Mouse (Mus musculus) heart, embryonic 15.5 days (tissue): Measurements from ENCODE around the gene Smpdl3b. TPM values are rescaled to one million over a fixed set of nuclear protein-coding genes. Genes with fewer than 3 reads are reported as not detected.
"Not testable (repeated sequence)": the region's sequence is repeated elsewhere in the genome, so short reads cannot be mapped to it uniquely, and the experiment has no call there.

Experiments
- ATAC-seq: fragments of 200-750 bp; cut with Nextera tagmentation; replicated peaks from 2 replicates; pipeline ENCODE4 v1.8.0; 2017; ENCODE audit warnings: low read depth, moderate TSS enrichment; ENCODE audit not compliant: insufficient number of reproducible peaks, insufficient read depth, low FRiP score
- H3K27ac ChIP-seq: fragments of 300-500 bp; sonication (generic); 2 replicates; pipeline ENCODE4 v1.5.1; 2015; ENCODE audit warnings: mild to moderate bottlenecking, inconsistent platforms
- H3K27me3 ChIP-seq: fragments of 300-500 bp; sonication (generic); 2 replicates; pipeline ENCODE4 v1.6.1; 2015; ENCODE audit warnings: inconsistent platforms
- H3K36me3 ChIP-seq: fragments of 300-500 bp; sonication (generic); 2 replicates; pipeline ENCODE4 v1.6.1; 2015; ENCODE audit warnings: mild to moderate bottlenecking, inconsistent platforms
- H3K4me1 ChIP-seq: fragments of 300-500 bp; sonication (generic); replicated peaks from 2 replicates; pipeline ENCODE4 v1.6.1; 2015; ENCODE audit warnings: inconsistent platforms
- H3K4me2 ChIP-seq: fragments of 300-500 bp; sonication (generic); 2 replicates; pipeline ENCODE4 v1.6.1; 2015; ENCODE audit warnings: inconsistent platforms, mild to moderate bottlenecking, moderate library complexity
- H3K4me3 ChIP-seq: fragments of 300-500 bp; sonication (generic); 2 replicates; pipeline ENCODE4 v1.5.1; 2015; ENCODE audit warnings: mild to moderate bottlenecking, inconsistent platforms
- H3K9ac ChIP-seq: fragments of 300-500 bp; sonication (generic); 2 replicates; pipeline ENCODE4 v1.6.1; 2015; ENCODE audit warnings: mild to moderate bottlenecking, inconsistent platforms
- H3K9me3 ChIP-seq: fragments of 300-500 bp; sonication (generic); replicated peaks from 2 replicates; pipeline ENCODE4 v1.6.1; 2016; ENCODE audit warnings: inconsistent platforms
- WGBS: fragments of 180-500 bp; shearing (Covaris S2); methylation state at CpG from one replicate; pipeline ENCODE4 v1.1.7; 2015; ENCODE audit warnings: mixed read lengths; 5-methylcytosine and 5-hydroxymethylcytosine counted together
- polyA plus RNA-seq: library from polyadenylated mRNA; unstranded; fragments of >200 nt; fragmentation: Nextera tagmentation; extraction: Ambion mirVana; gene quantifications from 2 replicates; pipeline ENCODE4 v1.2.1, GENCODE M21; 2015

Smpdl3b gene
- polyA plus RNA-seq, 1 experiment from 2014 or later = 3.5 TPM

DNA sequence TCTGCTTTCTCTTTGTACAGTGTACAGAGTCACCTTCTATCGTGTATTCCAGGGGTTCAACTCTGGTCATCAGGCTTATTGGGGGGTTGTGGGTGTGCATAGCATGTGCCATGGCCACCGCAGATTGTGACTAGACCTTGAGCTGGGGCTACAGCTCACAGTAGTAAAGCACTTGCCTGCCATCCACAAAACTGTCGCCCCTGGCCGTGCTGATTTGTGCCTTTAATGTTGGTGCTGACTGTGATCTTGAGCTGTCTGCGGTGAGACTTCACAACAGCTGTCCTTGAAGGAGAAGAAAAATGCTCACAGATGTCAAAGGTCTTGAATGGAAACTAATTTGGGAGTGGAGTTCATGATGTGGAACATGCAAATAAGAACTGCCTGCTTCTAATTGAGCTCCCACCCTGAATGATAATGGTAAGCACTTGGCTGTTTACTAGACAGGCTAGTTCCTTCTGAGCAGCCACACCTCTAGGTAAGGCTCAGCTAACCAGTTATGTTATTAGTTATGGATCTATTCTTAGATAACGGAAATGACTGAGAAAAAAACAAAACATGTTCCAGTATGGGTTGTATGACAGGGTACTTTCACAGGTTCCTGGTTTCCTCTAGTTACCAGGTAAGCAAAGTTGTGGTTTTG lies 21.6 kb upstream of the Smpdl3b start:
- Histone ChIP-seq H3K4me1 (no peaks in the 10 kb centered on the region), H3K27me3 (no peaks in the 10 kb centered on the region), H3K4me3 (no peak overlapping the region), H3K27ac (no peak overlapping the region), H3K9ac (no peak overlapping the region), H3K9me3 (no peaks in the 10 kb centered on the region), H3K36me3 (peaks cover 54% of the 10 kb centered on the region), H3K4me2 (no peak overlapping the region)
- ATAC-seq = no peak
- 92% methylated on average over 6 of the region's 6 CpGs for WGBS

DNA sequence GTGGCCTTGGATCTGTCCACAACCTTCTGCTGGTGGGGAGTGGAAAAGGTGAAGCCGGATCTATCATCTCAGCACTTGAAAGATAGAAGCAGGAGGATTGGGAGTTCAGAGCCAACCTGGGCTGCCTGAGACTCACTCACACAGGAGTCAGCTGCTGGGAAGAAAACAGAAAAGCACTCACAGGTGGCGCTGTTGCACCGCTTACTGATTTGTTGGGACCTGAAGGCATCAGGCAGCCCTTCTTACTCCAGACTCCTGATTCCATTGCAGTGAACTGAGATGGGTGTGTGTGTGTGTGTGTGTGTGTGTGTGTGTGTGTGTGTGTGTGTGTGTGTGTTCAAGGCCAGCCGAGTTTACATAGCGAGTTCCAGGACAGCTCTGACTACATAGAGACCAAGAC lies 19.7 kb upstream of the Smpdl3b start:
- no peak for ATAC-seq

DNA sequence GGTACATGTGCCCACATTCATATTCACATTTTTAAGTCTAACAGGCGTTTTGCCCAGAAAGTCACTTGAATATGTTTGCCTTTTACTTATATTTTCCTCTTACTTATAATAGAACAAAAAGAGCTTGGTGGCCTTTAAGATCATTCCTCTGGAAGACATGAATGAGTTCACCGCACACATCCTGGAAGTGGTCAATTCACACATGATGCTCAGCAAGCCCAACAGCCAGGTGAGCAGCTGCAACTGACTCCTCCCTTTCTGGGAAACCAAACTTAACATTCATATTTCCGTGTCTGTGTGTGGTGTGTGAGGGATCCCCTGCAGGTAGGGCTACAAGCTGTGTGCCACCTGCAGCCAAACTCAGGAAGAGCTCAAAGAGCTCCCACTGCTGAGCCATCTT lies 17.9 kb upstream of the Smpdl3b start:
- 81% methylated on average over 3 of the region's 3 CpGs for WGBS
- H3K4me2 ChIP-seq = no peak overlapping the region
- peaks cover 84% of the 10 kb centered on the region for H3K36me3 ChIP-seq
- H3K4me1 ChIP-seq = no peaks in the 10 kb centered on the region
- H3K9me3 ChIP-seq = no peaks in the 10 kb centered on the region
- no peaks in the 10 kb centered on the region for H3K27me3 ChIP-seq
- H3K27ac ChIP-seq = no peak overlapping the region
- no peak for ATAC-seq
- H3K9ac ChIP-seq = no peak overlapping the region
- no peak overlapping the region for H3K4me3 ChIP-seq

More for the DNA sequence above, 19.7 kb upstream of the Smpdl3b start:
- no peaks in the 10 kb centered on the region for H3K4me1 ChIP-seq
- no peak overlapping the region for H3K4me3 ChIP-seq
- no peaks in the 10 kb centered on the region for H3K27me3 ChIP-seq
- no peak overlapping the region for H3K4me2 ChIP-seq
- H3K27ac ChIP-seq = no peak overlapping the region
- 68% methylated on average over 5 of the region's 5 CpGs for WGBS
- H3K36me3 ChIP-seq = peaks cover 70% of the 10 kb centered on the region
- H3K9me3 ChIP-seq = no peaks in the 10 kb centered on the region
- no peak overlapping the region for H3K9ac ChIP-seq

DNA sequence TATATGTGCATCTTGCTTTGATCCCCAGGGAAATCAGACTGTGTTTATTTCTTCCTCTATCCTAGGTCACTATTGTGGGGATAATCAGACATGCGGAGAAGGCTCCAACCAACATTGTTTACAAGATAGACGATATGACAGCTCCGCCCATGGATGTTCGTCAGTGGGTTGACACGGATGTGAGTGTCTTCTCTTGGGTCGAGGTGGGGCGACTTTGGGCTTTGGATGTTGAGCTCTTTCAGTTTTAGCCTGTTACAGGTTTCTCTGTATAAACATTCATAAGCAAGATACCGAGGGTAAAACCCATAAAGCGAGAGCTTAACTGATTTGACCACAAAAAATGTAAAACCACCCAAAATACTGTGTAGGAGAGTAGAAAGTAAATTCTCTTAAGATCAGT lies 14.7 kb upstream of the Smpdl3b start:
- Histone ChIP-seq H3K4me1 (peaks cover 10% of the 10 kb centered on the region), H3K36me3 (peaks cover 60% of the 10 kb centered on the region), H3K4me2 (no peak overlapping the region), H3K27ac (no peak overlapping the region), H3K9me3 (no peaks in the 10 kb centered on the region), H3K9ac (no peak overlapping the region), H3K27me3 (no peaks in the 10 kb centered on the region), H3K4me3 (no peak overlapping the region)
- WGBS = 88% methylated on average over 9 of the region's 9 CpGs
- no peak for ATAC-seq

- WGBS = under 1% methylated on average over 71 of the region's 71 CpGs
- ATAC-seq = peak; percentile 95
Measured at GRCm38 (mm10) chr4:132767914-132768876, 11.1 kb upstream of the Smpdl3b start, which contains the start of gene Rpa2. Gene Rpa2, plus strand, starts transcription at chr4:132768332.

GRCm38 (mm10) chr4:132763125-132763524 lies 6.1 kb upstream of the Smpdl3b start:
- H3K9ac ChIP-seq, H3K9me3 ChIP-seq, H3K27me3 ChIP-seq, ATAC-seq, H3K4me1 ChIP-seq, H3K36me3 ChIP-seq, H3K27ac ChIP-seq, H3K4me3 ChIP-seq, H3K4me2 ChIP-seq: not testable (repeated sequence)
- WGBS = 84% methylated on average over 3 of the region's 3 CpGs

More at GRCm38 (mm10) chr4:132767914-132768876, 11.1 kb upstream of the Smpdl3b start, which contains the start of gene Rpa2:
- peak within 1 kb of the TSS; percentile 90 for H3K4me2 ChIP-seq
- peaks cover 10% of the 10 kb centered on the region for H3K4me1 ChIP-seq
- peak within 1 kb of the TSS; percentile 87 for H3K9ac ChIP-seq
- peaks cover 28% of the 10 kb centered on the region for H3K36me3 ChIP-seq
- H3K27ac ChIP-seq = peak within 1 kb of the TSS; percentile 76
- H3K27me3 ChIP-seq = no peaks in the 10 kb centered on the region
- H3K4me3 ChIP-seq = peak within 1 kb of the TSS; percentile 87
- no peaks in the 10 kb centered on the region for H3K9me3 ChIP-seq

DNA sequence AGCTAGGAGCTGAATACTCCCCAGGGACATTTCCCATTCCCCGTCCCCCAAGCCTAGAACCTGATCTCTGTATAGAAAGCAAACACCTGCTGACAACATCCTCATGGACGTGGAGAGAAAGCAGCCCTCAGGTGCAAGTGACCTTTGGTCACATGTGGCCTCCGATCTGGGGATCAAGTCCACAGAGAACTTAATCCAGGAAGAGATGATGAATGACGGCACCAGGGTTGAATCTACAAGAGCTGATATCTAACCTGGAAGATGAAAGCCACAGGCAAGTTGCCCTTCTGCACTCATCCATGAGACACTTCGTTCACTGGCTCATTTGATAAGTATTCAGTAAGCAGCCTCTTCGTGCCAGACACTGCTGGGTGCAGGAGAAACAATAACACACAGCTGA lies 5.5 kb upstream of the Smpdl3b start:
- ATAC-seq = no peak
- WGBS = 64% methylated on average over 6 of the region's 6 CpGs

GRCm38 (mm10) chr4:132760296-132760695 lies 3.2 kb upstream of the Smpdl3b start:
- no peak overlapping the region for H3K9ac ChIP-seq
- ATAC-seq = no peak
- H3K4me3 ChIP-seq = no peak overlapping the region
- no peaks in the 10 kb centered on the region for H3K9me3 ChIP-seq
- no peak overlapping the region for H3K4me2 ChIP-seq
- 53% methylated on average over 3 of the region's 3 CpGs for WGBS
- H3K27ac ChIP-seq = no peak overlapping the region
- peaks cover 10% of the 10 kb centered on the region for H3K4me1 ChIP-seq
- H3K27me3 ChIP-seq = peaks cover 12% of the 10 kb centered on the region; the same call in 1 of the 2 replicates
- H3K36me3 ChIP-seq = no peaks in the 10 kb centered on the region

More for the DNA sequence above, 5.5 kb upstream of the Smpdl3b start:
- Histone ChIP-seq H3K27ac (no peak overlapping the region), H3K4me3 (no peak overlapping the region), H3K9me3 (no peaks in the 10 kb centered on the region), H3K36me3 (no peaks in the 10 kb centered on the region), H3K9ac (no peak overlapping the region), H3K4me1 (peaks cover under 1% of the 10 kb centered on the region; the same call in 1 of the 2 replicates), H3K27me3 (peaks cover 7% of the 10 kb centered on the region; the same call in 1 of the 2 replicates), H3K4me2 (no peak overlapping the region)

GRCm38 (mm10) chr4:132757633-132758351 lies 740 bp upstream of the Smpdl3b start:
- no peaks in the 10 kb centered on the region for H3K9me3 ChIP-seq
- H3K27ac ChIP-seq = no peak overlapping the region
- H3K27me3 ChIP-seq = peaks cover 12% of the 10 kb centered on the region; the same call in 1 of the 2 replicates
- H3K9ac ChIP-seq = no peak overlapping the region
- H3K36me3 ChIP-seq = no peaks in the 10 kb centered on the region
- 72% methylated on average over 7 of the region's 7 CpGs for WGBS
- H3K4me1 ChIP-seq = peaks cover 10% of the 10 kb centered on the region
- no peak overlapping the region; the same call in 1 of the 2 replicates for H3K4me3 ChIP-seq
- ATAC-seq = no peak
- peak overlapping the region; percentile 97; the same call in 1 of the 2 replicates for H3K4me2 ChIP-seq

- no peak for ATAC-seq
Measured at GRCm38 (mm10) chr4:132752992-132753391, 4.1 kb downstream of the Smpdl3b start.

More at GRCm38 (mm10) chr4:132752992-132753391, 4.1 kb downstream of the Smpdl3b start:
- WGBS = 51% methylated on average over 6 of the region's 6 CpGs
- H3K9me3 ChIP-seq = no peaks in the 10 kb centered on the region
- H3K4me2 ChIP-seq = no peak overlapping the region
- peaks cover 10% of the 10 kb centered on the region for H3K4me1 ChIP-seq
- H3K27ac ChIP-seq = no peak overlapping the region
- no peak overlapping the region for H3K4me3 ChIP-seq
- H3K27me3 ChIP-seq = peaks cover 9% of the 10 kb centered on the region; the same call in 1 of the 2 replicates
- H3K36me3 ChIP-seq = no peaks in the 10 kb centered on the region
- H3K9ac ChIP-seq = no peak overlapping the region
